Mouse (Mus musculus): Measurements from ENCODE around the gene Pdgfra. TPM values are rescaled to one million over a fixed set of nuclear protein-coding genes. Genes with fewer than 3 reads are reported as not detected.

Gene Pdgfra
- polyA plus RNA-seq, 1 experiment from 2014 or later: 9.4 TPM

DNA sequence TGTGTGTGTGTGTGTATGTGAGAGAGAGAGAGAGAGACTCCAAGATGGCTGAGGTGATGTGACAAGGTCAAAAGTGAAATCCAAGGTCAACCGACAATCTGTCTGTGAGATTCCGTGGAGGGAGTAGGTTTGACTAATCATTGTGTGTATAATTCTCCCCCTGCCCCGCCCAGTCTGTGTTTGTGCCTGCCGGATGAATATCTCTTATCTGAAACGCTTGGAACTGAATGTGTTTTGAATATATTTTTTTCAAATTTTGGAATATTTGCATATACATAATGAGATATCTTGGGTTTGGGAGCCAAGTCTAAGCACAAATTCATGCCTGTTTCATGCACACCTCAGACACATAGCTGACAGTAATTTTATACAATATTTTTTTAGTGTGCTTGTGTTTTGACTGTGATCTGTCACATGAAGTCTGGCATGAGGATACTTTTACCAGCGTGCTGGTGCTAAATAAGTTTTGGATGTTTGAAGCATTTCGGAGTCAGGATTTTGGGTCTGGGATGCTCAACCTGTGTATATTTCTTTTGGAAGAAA lies 32.7 kb downstream of the Pdgfra start:
- Histone ChIP-seq H3K27ac (replicated peaks; ENCODE audit: low read depth, low read length) (no peak overlapping the region), H3K9ac (replicated peaks; ENCODE audit: low read length) (no peak overlapping the region), H3K27me3 (ENCODE audit: control insufficient read depth, insufficient read depth, low read length) (no peaks in the 10 kb centered on the region), H3K4me2 (ENCODE audit: low read length) (no peak overlapping the region), H3K36me3 (ENCODE audit: control insufficient read depth, insufficient read depth, low read length) (no peaks in the 10 kb centered on the region), H3K9me3 (ENCODE audit: control insufficient read depth, low read length) (no peaks in the 10 kb centered on the region), H3K4me1 (ENCODE audit: control insufficient read depth, insufficient read depth, low read length) (no peaks in the 10 kb centered on the region), H3K4me3 (replicated peaks; ENCODE audit: low read depth, low read length) (no peak overlapping the region)
- 87% methylated on average over 7 of the region's 7 CpGs for WGBS
- ATAC-seq (ENCODE audit: low FRiP score, low TSS enrichment) (no peak), DNase-seq (no peak)

DNA sequence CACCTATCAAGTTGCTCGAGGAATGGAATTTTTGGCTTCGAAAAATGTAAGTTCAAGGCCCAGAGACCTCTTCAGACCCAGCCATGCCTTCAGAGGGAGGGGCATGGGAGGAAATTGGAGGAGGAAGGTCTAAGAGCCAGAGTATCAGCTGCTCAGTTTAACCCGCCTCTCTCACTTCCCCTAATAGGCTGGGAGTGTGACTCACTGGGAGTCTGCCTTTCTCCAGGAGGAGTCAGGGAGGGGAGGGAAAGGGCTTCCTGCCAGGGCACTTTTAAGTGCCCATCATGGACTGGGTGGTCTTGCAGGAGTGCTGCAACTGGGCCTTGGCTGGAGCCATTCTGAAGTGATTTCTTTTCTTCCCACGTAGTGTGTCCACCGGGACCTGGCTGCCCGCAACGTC lies 33.5 kb downstream of the Pdgfra start:
- no peak for ATAC-seq (ENCODE audit: low FRiP score, low TSS enrichment)
- no peak for DNase-seq
- Histone ChIP-seq H3K36me3 (ENCODE audit: control insufficient read depth, insufficient read depth, low read length) (no peaks in the 10 kb centered on the region), H3K4me1 (ENCODE audit: control insufficient read depth, insufficient read depth, low read length) (no peaks in the 10 kb centered on the region), H3K27me3 (ENCODE audit: control insufficient read depth, insufficient read depth, low read length) (no peaks in the 10 kb centered on the region), H3K4me3 (replicated peaks; ENCODE audit: low read depth, low read length) (no peak overlapping the region), H3K9ac (replicated peaks; ENCODE audit: low read length) (no peak overlapping the region), H3K27ac (replicated peaks; ENCODE audit: low read depth, low read length) (no peak overlapping the region), H3K9me3 (ENCODE audit: control insufficient read depth, low read length) (no peaks in the 10 kb centered on the region; the same call in 1 of the 2 replicates), H3K4me2 (ENCODE audit: low read length) (no peak overlapping the region)
- 89% methylated on average over 7 of the region's 7 CpGs for WGBS

DNA sequence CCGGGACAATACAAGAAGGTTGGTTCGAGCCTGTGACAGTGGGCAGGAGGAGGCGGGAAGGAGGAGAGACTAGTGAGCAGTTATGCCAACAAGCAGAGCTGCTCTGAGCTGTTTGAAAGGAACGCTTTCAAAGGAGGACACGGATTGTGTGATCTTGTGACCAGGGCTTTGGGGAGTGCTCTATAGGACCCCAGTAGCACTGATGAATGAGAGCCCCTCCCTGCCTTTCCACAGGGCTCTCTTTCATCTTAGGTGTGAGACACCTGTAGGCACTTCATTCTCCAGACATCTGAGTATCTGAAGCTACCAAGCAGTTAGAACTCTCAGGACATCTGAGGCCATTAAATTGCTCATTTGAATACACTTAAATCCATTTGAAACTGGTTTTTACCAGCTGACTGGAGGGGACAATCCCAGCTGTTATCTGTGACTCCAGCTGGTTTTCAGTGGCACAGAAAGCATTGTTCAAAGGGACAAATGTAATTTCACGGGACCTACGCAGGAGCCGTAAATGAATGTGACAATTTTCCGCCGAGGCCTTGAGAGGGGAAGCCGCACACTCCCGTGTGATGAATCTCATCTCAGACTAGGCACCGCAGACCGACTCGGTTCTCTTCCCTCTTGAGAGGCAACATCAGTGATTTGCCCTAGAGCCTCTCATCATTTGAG lies 37.4 kb downstream of the Pdgfra start:
- no peaks in the 10 kb centered on the region for H3K4me1 ChIP-seq (ENCODE audit: control insufficient read depth, insufficient read depth, low read length)
- no peak overlapping the region for H3K4me2 ChIP-seq (ENCODE audit: low read length)
- no peak overlapping the region for H3K27ac ChIP-seq (replicated peaks; ENCODE audit: low read depth, low read length)
- H3K9ac ChIP-seq (replicated peaks; ENCODE audit: low read length): no peak overlapping the region
- WGBS: 27% methylated on average over 15 of the region's 15 CpGs
- no peaks in the 10 kb centered on the region for H3K36me3 ChIP-seq (ENCODE audit: control insufficient read depth, insufficient read depth, low read length)
- H3K4me3 ChIP-seq (replicated peaks; ENCODE audit: low read depth, low read length): no peak overlapping the region
- DNase-seq (peak; percentile 75), ATAC-seq (ENCODE audit: low FRiP score, low TSS enrichment) (peak; percentile 63; the same call in 1 of the 2 replicates)
- no peaks in the 10 kb centered on the region for H3K27me3 ChIP-seq (ENCODE audit: control insufficient read depth, insufficient read depth, low read length)
- H3K9me3 ChIP-seq (ENCODE audit: control insufficient read depth, low read length): no peaks in the 10 kb centered on the region; the same call in 1 of the 2 replicates

DNA sequence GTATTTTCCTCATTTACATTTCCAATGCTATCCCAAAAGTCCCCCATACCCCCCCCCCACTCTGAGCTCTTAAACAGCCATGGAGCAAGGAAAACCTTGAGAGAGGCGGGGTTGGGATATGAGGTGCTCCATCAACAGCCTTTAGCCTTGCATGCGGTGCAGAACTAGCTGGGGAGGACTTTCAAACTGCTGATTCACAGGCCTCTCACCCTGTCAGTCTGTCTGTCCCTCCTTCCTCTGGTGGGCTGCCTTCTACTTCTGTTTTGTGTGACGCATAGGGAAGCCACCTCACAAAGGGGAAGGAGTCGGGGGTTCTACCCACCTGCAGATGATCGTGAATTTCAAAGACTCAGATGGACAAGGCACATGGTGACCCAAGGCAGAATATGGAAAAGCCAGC lies 41.0 kb downstream of the Pdgfra start:
- ATAC-seq (ENCODE audit: low FRiP score, low TSS enrichment): no peak
- no peak overlapping the region for H3K27ac ChIP-seq (replicated peaks; ENCODE audit: low read depth, low read length)
- H3K4me3 ChIP-seq (replicated peaks; ENCODE audit: low read depth, low read length): no peak overlapping the region
- no peaks in the 10 kb centered on the region for H3K36me3 ChIP-seq (ENCODE audit: control insufficient read depth, insufficient read depth, low read length)
- no peaks in the 10 kb centered on the region for H3K27me3 ChIP-seq (ENCODE audit: control insufficient read depth, insufficient read depth, low read length)
- no peak overlapping the region for H3K9ac ChIP-seq (replicated peaks; ENCODE audit: low read length)
- H3K4me2 ChIP-seq (ENCODE audit: low read length): no peak overlapping the region
- no peaks in the 10 kb centered on the region; the same call in 1 of the 2 replicates for H3K9me3 ChIP-seq (ENCODE audit: control insufficient read depth, low read length)
- H3K4me1 ChIP-seq (ENCODE audit: control insufficient read depth, insufficient read depth, low read length): no peaks in the 10 kb centered on the region
- no peak for DNase-seq
- WGBS: 94% methylated on average over 5 of the region's 5 CpGs

DNA sequence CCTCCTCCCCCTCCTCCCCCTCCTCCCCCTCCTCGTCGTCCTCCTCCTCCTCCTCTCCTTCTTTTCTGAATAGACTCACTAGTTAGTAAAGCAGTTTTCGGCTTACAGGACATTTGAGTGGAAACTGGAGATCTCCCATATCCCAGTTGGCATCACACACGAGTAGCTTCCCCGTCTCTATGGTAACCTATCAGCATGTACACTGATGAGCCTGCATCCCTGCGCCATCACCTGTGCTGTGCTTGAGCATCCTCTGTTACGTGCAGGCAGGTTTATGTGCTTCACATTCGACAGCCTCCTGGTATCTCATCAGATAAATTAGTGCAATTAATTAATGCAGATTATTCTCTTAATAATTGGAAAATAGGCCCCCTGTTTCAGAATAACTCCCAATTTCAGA lies 46.3 kb downstream of the Pdgfra start:
- Histone ChIP-seq H3K27me3 (ENCODE audit: control insufficient read depth, insufficient read depth, low read length) (no peaks in the 10 kb centered on the region), H3K9ac (replicated peaks; ENCODE audit: low read length) (no peak overlapping the region), H3K36me3 (ENCODE audit: control insufficient read depth, insufficient read depth, low read length) (no peaks in the 10 kb centered on the region), H3K4me1 (ENCODE audit: control insufficient read depth, insufficient read depth, low read length) (no peaks in the 10 kb centered on the region), H3K27ac (replicated peaks; ENCODE audit: low read depth, low read length) (no peak overlapping the region), H3K9me3 (ENCODE audit: control insufficient read depth, low read length) (no peaks in the 10 kb centered on the region), H3K4me3 (replicated peaks; ENCODE audit: low read depth, low read length) (no peak overlapping the region), H3K4me2 (ENCODE audit: low read length) (no peak overlapping the region)
- 74% methylated on average over 8 of the region's 8 CpGs for WGBS
- peak; percentile 49 for DNase-seq
- no peak for ATAC-seq (ENCODE audit: low FRiP score, low TSS enrichment)

DNA sequence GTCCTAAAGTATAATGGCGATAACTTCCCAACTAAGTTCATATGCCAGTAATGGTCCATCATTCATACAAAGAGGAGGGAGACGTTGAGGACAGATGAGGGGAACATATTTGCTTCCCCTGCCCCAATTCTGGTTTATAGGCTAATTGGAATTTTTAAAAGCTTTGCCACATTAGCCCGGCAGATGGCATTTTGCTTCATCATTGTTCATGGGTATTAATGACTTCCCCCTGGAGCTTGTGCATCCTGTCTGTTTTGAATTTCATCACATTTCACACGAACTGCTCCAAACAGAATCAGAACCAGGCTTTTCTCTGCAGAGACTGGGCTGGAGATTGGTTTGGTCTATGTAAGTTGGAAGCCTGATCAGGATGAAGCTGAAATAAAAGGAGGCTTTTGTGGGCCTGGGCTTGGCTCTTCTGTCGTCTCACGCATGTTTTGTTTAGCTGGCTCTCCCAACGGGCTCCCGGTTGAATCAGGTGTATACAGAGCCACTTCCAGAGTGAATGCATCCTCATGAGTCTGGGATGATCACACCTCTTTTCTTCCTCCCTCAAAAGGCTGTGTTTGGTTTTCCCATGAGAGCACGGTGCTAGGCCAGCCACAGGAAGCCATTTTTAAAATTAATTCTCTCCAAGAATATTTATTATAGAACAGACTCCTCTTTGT lies 47.7 kb downstream of the Pdgfra start:
- ATAC-seq (ENCODE audit: low FRiP score, low TSS enrichment): no peak

DNA sequence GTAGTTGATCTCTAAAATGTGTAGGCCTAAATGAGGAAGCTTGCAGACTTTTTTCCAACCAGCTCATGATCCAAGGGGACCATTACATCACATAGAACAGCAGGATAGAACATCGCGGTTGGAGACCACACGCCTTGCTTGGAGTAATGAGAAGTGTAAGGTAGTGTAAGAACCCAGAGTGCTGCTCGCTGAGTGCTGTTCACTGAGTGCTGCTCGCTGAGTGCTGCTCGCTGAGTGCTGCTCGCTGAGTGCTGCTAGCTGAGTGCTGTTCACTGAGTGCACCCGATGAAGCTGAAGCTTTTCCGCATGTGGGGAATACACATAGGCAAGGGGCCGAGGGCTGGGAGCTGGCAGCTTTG lies 48.3 kb downstream of the Pdgfra start:
- DNase-seq (no peak), ATAC-seq (ENCODE audit: low FRiP score, low TSS enrichment) (no peak)
- WGBS: 92% methylated on average over 10 of the region's 10 CpGs
- Histone ChIP-seq H3K4me3 (replicated peaks; ENCODE audit: low read depth, low read length) (no peak overlapping the region), H3K9ac (replicated peaks; ENCODE audit: low read length) (no peak overlapping the region), H3K9me3 (ENCODE audit: control insufficient read depth, low read length) (no peaks in the 10 kb centered on the region), H3K4me1 (ENCODE audit: control insufficient read depth, insufficient read depth, low read length) (no peaks in the 10 kb centered on the region), H3K27ac (replicated peaks; ENCODE audit: low read depth, low read length) (no peak overlapping the region), H3K4me2 (ENCODE audit: low read length) (no peak overlapping the region), H3K27me3 (ENCODE audit: control insufficient read depth, insufficient read depth, low read length) (no peaks in the 10 kb centered on the region), H3K36me3 (ENCODE audit: control insufficient read depth, insufficient read depth, low read length) (no peaks in the 10 kb centered on the region)

More for the DNA sequence above, 47.7 kb downstream of the Pdgfra start:
- Histone ChIP-seq H3K4me3 (replicated peaks; ENCODE audit: low read depth, low read length) (no peak overlapping the region), H3K9me3 (ENCODE audit: control insufficient read depth, low read length) (no peaks in the 10 kb centered on the region), H3K4me2 (ENCODE audit: low read length) (no peak overlapping the region), H3K9ac (replicated peaks; ENCODE audit: low read length) (no peak overlapping the region), H3K27me3 (ENCODE audit: control insufficient read depth, insufficient read depth, low read length) (no peaks in the 10 kb centered on the region), H3K36me3 (ENCODE audit: control insufficient read depth, insufficient read depth, low read length) (no peaks in the 10 kb centered on the region), H3K27ac (replicated peaks; ENCODE audit: low read depth, low read length) (no peak overlapping the region), H3K4me1 (ENCODE audit: control insufficient read depth, insufficient read depth, low read length) (no peaks in the 10 kb centered on the region)
- DNase-seq: peak; percentile 61
- WGBS: 63% methylated on average over 9 of the region's 9 CpGs

DNA sequence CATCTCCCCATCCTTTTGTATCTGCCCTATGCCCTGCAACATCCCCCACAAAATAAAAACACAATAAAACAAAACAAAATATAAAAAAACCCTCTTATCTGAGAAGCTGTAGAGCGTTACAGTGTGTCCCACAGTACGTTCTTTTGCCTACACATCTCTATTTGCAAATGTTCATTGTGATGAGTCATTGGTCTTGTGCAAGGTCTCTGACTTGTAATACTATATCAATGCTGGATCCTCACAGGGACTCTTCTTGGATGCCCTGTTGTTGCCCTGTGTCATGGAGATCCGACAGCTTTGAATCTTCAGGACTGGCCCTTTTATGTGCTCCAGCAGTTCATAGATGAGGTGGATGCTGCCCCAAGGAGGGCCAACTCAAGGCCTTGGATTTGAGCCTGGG lies 55.8 kb downstream of the Pdgfra start:
- H3K36me3 ChIP-seq (ENCODE audit: control insufficient read depth, insufficient read depth, low read length): no peaks in the 10 kb centered on the region
- no peak overlapping the region for H3K9ac ChIP-seq (replicated peaks; ENCODE audit: low read length)
- no peak for DNase-seq
- no peak for ATAC-seq (ENCODE audit: low FRiP score, low TSS enrichment)
- H3K27ac ChIP-seq (replicated peaks; ENCODE audit: low read depth, low read length): no peak overlapping the region
- H3K27me3 ChIP-seq (ENCODE audit: control insufficient read depth, insufficient read depth, low read length): no peaks in the 10 kb centered on the region
- no peak overlapping the region for H3K4me3 ChIP-seq (replicated peaks; ENCODE audit: low read depth, low read length)
- 89% methylated on average over 3 of the region's 3 CpGs for WGBS
- no peak overlapping the region for H3K4me2 ChIP-seq (ENCODE audit: low read length)
- H3K9me3 ChIP-seq (ENCODE audit: control insufficient read depth, low read length): no peaks in the 10 kb centered on the region
- no peaks in the 10 kb centered on the region for H3K4me1 ChIP-seq (ENCODE audit: control insufficient read depth, insufficient read depth, low read length)

DNA sequence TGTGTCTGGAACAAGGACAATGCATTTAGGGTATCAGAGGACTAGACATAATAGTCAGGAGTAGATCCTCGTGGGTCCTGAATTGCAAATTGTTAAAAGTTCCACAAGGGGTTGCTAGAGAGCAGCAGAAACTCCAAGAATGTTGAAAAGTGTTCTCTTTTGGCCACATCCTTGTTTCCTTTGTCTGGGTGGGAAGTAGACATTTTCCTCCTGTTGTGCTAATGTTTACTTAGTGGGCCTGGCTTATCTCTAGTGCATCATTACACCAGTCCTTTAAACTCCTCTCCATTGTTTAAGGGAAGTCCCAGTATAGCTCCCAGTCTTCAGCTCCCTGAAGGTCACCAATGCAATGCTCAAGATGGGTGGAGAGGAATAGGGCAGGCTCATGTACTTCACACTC lies 57.9 kb downstream of the Pdgfra start:
- WGBS: 13% methylated on average over 1 of the region's 1 CpGs
- ATAC-seq (ENCODE audit: low FRiP score, low TSS enrichment) (no peak), DNase-seq (peak; percentile 68)
- Histone ChIP-seq H3K4me3 (replicated peaks; ENCODE audit: low read depth, low read length) (no peak overlapping the region), H3K27me3 (ENCODE audit: control insufficient read depth, insufficient read depth, low read length) (no peaks in the 10 kb centered on the region), H3K9ac (replicated peaks; ENCODE audit: low read length) (no peak overlapping the region), H3K9me3 (ENCODE audit: control insufficient read depth, low read length) (no peaks in the 10 kb centered on the region), H3K4me2 (ENCODE audit: low read length) (no peak overlapping the region), H3K36me3 (ENCODE audit: control insufficient read depth, insufficient read depth, low read length) (no peaks in the 10 kb centered on the region), H3K4me1 (ENCODE audit: control insufficient read depth, insufficient read depth, low read length) (no peaks in the 10 kb centered on the region), H3K27ac (replicated peaks; ENCODE audit: low read depth, low read length) (no peak overlapping the region)
